Mouse (Mus musculus) midbrain, postnatal 0 days (tissue): ENCODE measurements around the gene Wdr24. TPM values are rescaled to one million over a fixed set of nuclear protein-coding genes. Genes with fewer than 3 reads are reported as not detected.

Experiments used
- ATAC-seq: fragments of 200-750 bp; cut with Nextera tagmentation; 2 replicates; pipeline ENCODE4 v1.8.0; 2017; ENCODE audit warnings: moderate number of reproducible peaks, mild to moderate bottlenecking, moderate TSS enrichment, moderate library complexity; ENCODE audit not compliant: low FRiP score
- DNase-seq: peaks from one replicate; pipeline ENCODE4 v3.0.0-alpha.2; 2015; ENCODE audit warnings: low spot score
- H3K27ac ChIP-seq: fragments of 300-500 bp; sonication (generic); 2 replicates; pipeline ENCODE4 v1.5.1; 2014; ENCODE audit warnings: low read depth, mild to moderate bottlenecking, low read length, mixed read lengths
- H3K27me3 ChIP-seq: fragments of 300-500 bp; sonication (generic); 2 replicates; pipeline ENCODE4 v1.6.1; 2014; ENCODE audit warnings: low read length, control low read depth, mixed read lengths; ENCODE audit not compliant: insufficient read depth
- H3K36me3 ChIP-seq: fragments of 300-500 bp; sonication (generic); 2 replicates; pipeline ENCODE4 v1.6.1; 2014; ENCODE audit warnings: low read length, control low read depth, mixed read lengths; ENCODE audit not compliant: insufficient read depth
- H3K4me1 ChIP-seq: fragments of 300-500 bp; sonication (generic); 2 replicates; pipeline ENCODE4 v1.6.1; 2014; ENCODE audit warnings: mild to moderate bottlenecking, control low read depth, antibody characterized with exemption, low read length, mixed read lengths; ENCODE audit not compliant: insufficient read depth
- H3K4me2 ChIP-seq: fragments of 300-500 bp; sonication (generic); 2 replicates; pipeline ENCODE4 v1.6.1; 2014; ENCODE audit warnings: low read depth, mild to moderate bottlenecking, low read length, mixed read lengths; ENCODE audit not compliant: poor library complexity, severe bottlenecking
- H3K4me3 ChIP-seq: fragments of 300-500 bp; sonication (generic); 2 replicates; pipeline ENCODE4 v1.5.1; 2014; ENCODE audit warnings: low read depth, mild to moderate bottlenecking, low read length, moderate library complexity
- H3K9ac ChIP-seq: fragments of 300-500 bp; sonication (generic); replicated peaks from 2 replicates; pipeline ENCODE4 v1.6.1; 2014; ENCODE audit warnings: mild to moderate bottlenecking, low read length, moderate library complexity, mixed read lengths; ENCODE audit not compliant: poor library complexity, severe bottlenecking
- H3K9me3 ChIP-seq: fragments of 300-500 bp; sonication (generic); 2 replicates; pipeline ENCODE4 v1.6.1; 2016; ENCODE audit warnings: low read length, control low read depth
- CTCF ChIP-seq: IDR thresholded peaks from 2 replicates; pipeline ENCODE4 v1.5.1; 2016; ENCODE audit warnings: antibody characterized with exemption, mild to moderate bottlenecking
- WGBS: fragments of 180-500 bp; shearing (Covaris S2); extraction: QIAGEN DNeasy Blood & Tissue Kit; methylation state at CpG from one replicate; pipeline ENCODE4 v1.1.7; 2014; 5-methylcytosine and 5-hydroxymethylcytosine counted together
- polyA plus RNA-seq: library from polyadenylated mRNA; unstranded; fragments of >200 nt; fragmentation: Nextera tagmentation; extraction: Ambion mirVana; gene quantifications from 2 replicates; pipeline ENCODE4 v1.2.1, GENCODE M21; 2015
- total RNA-seq: library from RNA; depleted of rRNA; stranded (reverse); fragments of >200 nt; gene quantifications from 2 replicates; pipeline ENCODE4 v1.2.3, GENCODE M21; 2014

Gene Wdr24
- total and polyA plus RNA-seq, 2 experiments from 2014 or later, result 24.7 to 33.4 TPM

DNA sequence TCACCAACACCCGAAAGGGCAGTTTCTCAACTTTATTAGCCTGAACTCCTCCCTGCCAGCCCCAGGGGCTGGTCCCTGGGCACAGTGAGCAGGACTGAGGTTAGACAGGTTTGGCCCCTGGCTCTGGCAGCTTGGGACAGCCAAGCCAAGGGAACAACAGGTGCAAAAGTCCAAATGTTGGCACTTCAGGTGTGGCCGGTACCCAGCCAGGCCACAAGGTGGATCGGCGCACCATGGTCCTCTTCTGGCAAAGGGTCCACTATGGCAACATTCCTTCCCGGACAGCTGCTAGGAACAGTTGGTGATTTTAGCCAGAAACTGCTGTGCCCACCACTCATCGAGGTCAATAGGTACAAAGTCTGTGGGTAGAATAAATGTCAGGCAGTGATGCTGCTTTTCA is 40.3 kb downstream of the Wdr24 start:
- no peak; the same call in 1 of the 2 replicates for TF ChIP-seq CTCF
- Histone ChIP-seq H3K9ac (no peak overlapping the region), H3K9me3 (no peaks in the 10 kb centered on the region), H3K36me3 (peaks cover 9% of the 10 kb centered on the region; the same call in 1 of the 2 replicates), H3K27me3 (no peaks in the 10 kb centered on the region), H3K4me1 (peaks cover 14% of the 10 kb centered on the region; the same call in 1 of the 2 replicates), H3K27ac (no peak overlapping the region), H3K4me2 (no peak overlapping the region), H3K4me3 (no peak overlapping the region)
- ATAC-seq (no peak), DNase-seq (no peak)
- 95% methylated on average over 6 of the region's 6 CpGs for WGBS

- ATAC-seq (no peak), DNase-seq (no peak)
- H3K9ac ChIP-seq, result no peak overlapping the region
- H3K9me3 ChIP-seq, result no peaks in the 10 kb centered on the region
- H3K4me3 ChIP-seq, result no peak overlapping the region
- H3K27me3 ChIP-seq, result no peaks in the 10 kb centered on the region
- H3K4me1 ChIP-seq, result peaks cover 17% of the 10 kb centered on the region; the same call in 1 of the 2 replicates
- H3K27ac ChIP-seq, result no peak overlapping the region
- no peak overlapping the region for H3K4me2 ChIP-seq
- TF ChIP-seq CTCF, result no peak
- 96% methylated on average over 14 of the region's 14 CpGs for WGBS
- H3K36me3 ChIP-seq, result peaks cover 9% of the 10 kb centered on the region; the same call in 1 of the 2 replicates
Measured at GRCm38 (mm10) chr17:25864311-25864710, 40.9 kb downstream of the Wdr24 start.

GRCm38 (mm10) chr17:25865288-25865687 is 41.9 kb downstream of the Wdr24 start:
- ATAC-seq (no peak), DNase-seq (no peak)
- no peaks in the 10 kb centered on the region for H3K27me3 ChIP-seq
- peaks cover 9% of the 10 kb centered on the region; the same call in 1 of the 2 replicates for H3K36me3 ChIP-seq
- H3K9ac ChIP-seq, result no peak overlapping the region
- peaks cover 17% of the 10 kb centered on the region; the same call in 1 of the 2 replicates for H3K4me1 ChIP-seq
- H3K27ac ChIP-seq, result no peak overlapping the region
- H3K4me3 ChIP-seq, result no peak overlapping the region
- WGBS, result 88% methylated on average over 11 of the region's 11 CpGs
- no peak for TF ChIP-seq CTCF
- H3K9me3 ChIP-seq, result no peaks in the 10 kb centered on the region
- H3K4me2 ChIP-seq, result no peak overlapping the region

DNA sequence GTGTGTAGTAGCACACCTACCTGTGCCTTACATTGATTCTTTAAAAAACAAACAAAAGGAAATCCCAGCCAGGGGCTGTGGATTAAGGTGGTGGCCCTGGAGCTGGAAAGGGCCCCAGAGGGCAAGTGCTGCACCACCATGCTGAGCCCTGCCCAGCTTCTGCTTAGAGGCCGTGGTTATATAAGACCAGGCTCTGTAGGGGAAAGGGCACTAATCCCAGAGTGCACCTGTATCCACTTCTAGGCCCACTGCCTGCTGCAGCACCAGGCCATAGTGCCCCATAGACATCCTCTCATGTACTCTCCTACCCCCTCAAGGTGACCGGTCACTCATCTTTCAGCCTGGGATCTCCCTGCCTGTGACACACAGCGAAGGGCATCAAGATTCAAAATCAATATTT is 42.7 kb downstream of the Wdr24 start:
- no peak for TF ChIP-seq CTCF
- Histone ChIP-seq H3K4me2 (no peak overlapping the region), H3K27ac (no peak overlapping the region), H3K9ac (no peak overlapping the region), H3K4me1 (peaks cover 10% of the 10 kb centered on the region; the same call in 1 of the 2 replicates), H3K4me3 (no peak overlapping the region), H3K27me3 (no peaks in the 10 kb centered on the region), H3K36me3 (peaks cover 9% of the 10 kb centered on the region; the same call in 1 of the 2 replicates), H3K9me3 (no peaks in the 10 kb centered on the region)
- DNase-seq, result no peak
- 89% methylated on average over 3 of the region's 3 CpGs for WGBS
- no peak for ATAC-seq

- H3K4me3 ChIP-seq, result peak overlapping the region; percentile 91
- peak overlapping the region; percentile 74; the same call in 1 of the 2 replicates for H3K9ac ChIP-seq
- H3K36me3 ChIP-seq, result peaks cover 9% of the 10 kb centered on the region; the same call in 1 of the 2 replicates
- H3K4me2 ChIP-seq, result peak overlapping the region; percentile 98
- no peak for TF ChIP-seq CTCF
- WGBS, result 15% methylated on average over 7 of the region's 7 CpGs
- ATAC-seq, result no peak
- no peaks in the 10 kb centered on the region for H3K9me3 ChIP-seq
- H3K27me3 ChIP-seq, result no peaks in the 10 kb centered on the region
- no peak for DNase-seq
- H3K4me1 ChIP-seq, result peaks cover 10% of the 10 kb centered on the region; the same call in 1 of the 2 replicates
- no peak overlapping the region for H3K27ac ChIP-seq
Measured at GRCm38 (mm10) chr17:25867509-25867835, 44.0 kb downstream of the Wdr24 start.

DNA sequence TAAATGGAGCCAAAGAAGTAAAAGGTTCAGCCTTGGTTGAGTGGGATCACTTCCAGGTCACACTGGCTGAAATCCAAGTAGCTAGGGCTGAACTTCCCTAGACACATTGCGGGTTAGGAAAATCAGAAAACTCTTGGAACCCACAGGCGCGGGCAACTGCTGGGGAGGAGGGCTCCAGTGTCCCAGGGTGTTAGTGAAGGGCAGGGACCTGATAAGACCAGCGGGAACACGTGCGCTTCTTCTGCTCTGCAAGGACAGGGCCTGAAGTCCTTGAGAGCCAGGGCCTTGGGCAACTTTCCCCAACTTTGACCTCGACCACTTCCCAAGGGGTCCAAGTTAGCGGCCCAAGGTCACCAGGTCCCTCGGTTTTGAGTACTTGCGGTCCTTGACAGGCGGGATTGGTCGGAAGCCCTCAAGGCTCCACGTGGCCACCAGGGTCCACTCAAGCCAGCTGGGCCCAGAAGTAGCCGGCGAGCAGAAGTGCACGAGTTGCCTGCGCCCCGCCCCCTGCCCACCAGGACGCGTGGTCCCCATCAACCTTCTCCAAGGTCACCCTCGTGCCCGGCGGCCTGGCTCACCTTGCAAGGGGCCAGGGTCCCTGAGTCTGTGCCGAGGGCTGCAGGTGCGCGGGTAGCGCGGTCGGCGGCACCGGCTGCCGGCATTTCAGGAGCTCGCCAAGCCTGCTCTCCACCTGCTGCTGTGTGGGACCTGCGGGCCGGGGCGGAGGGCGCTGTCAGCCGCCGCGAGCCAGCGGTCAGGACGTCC is 44.6 kb downstream of the Wdr24 start:
- Histone ChIP-seq H3K27me3 (no peaks in the 10 kb centered on the region), H3K27ac (peak overlapping the region; percentile 63), H3K36me3 (peaks cover 9% of the 10 kb centered on the region; the same call in 1 of the 2 replicates), H3K9me3 (no peaks in the 10 kb centered on the region), H3K9ac (peak overlapping the region; percentile 74), H3K4me3 (peak overlapping the region; percentile 91), H3K4me2 (peak overlapping the region; percentile 98), H3K4me1 (peaks cover 10% of the 10 kb centered on the region; the same call in 1 of the 2 replicates)
- WGBS, result 2% methylated on average over 40 of the region's 42 CpGs
- no peak for DNase-seq
- peak; percentile 52; the same call in 1 of the 2 replicates for ATAC-seq
- no peak for TF ChIP-seq CTCF
